Mouse (Mus musculus) gastrocnemius, postnatal 14 days (tissue): Measurements from ENCODE around the gene Olfr1494. TPM values are rescaled to one million over a fixed set of nuclear protein-coding genes. Genes with fewer than 3 reads are reported as not detected.

ENCODE experiments used
- DNase-seq: peaks from one replicate; pipeline ENCODE4 v3.0.0; 2021; ENCODE audit warnings: mixed read lengths
- intact Hi-C: fragments of 180-260 bp; cut with DNase I; formaldehyde crosslinking; loops from one replicate; pipeline ENCODE4 v1.15.1; 2025; ENCODE audit warnings: low total_unique reads
- long read RNA-seq, 2 experiments: library from polyadenylated mRNA; stranded (forward); transcript quantifications; one replicate each; pipeline ENCODE4 v2.0.0; 2021
- total RNA-seq, 2 experiments: library from RNA; stranded (reverse); gene quantifications; 2 replicates each; pipeline ENCODE4 v1.2.3; 2021

The Olfr1494 gene
- not detected for total RNA-seq
- long read RNA-seq, experiment 1: 0 reads
- long read RNA-seq, experiment 2: 0 reads

DNA sequence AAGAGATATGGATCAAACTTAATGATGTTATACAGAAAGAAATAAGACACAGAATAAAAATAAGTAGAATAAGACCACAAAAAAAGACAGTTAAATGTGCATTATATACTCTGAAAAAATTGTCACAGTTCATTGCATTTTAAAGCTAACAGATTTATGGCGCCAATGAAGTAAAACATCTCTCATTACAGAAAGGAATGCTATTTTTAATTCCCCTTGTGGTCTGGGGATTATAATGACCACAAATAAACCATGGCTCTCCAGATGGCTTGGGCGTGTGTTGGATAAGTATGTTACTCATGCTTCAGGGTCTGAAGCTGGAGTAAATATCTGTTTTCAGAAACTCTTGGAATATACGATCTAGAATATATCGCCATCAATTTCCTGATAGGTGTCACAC lies at the start of gene Olfr1494:
Gene Olfr1494 (plus strand): TSS at position 301 of the 400 bp plus-strand sequence.
- intact Hi-C loops: no loop called here
- DNase-seq: no peak

DNA sequence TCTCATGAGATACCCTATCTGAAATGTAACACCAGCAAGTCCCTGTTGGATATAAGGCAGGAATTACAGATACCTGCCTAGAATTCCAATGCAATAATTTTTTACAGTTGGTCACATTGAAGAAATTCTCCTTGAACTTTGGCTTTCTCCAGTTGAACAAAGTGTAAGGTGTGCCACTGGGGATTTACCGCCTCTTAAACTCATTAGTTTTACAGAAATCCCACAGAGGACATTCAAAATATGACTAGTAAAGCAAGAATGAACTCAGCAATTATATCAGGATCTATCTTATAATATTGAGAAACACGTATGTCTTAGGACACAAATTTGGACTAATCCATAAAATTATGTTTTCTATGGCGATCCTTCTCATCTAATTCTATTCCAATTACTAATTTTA lies 42.6 kb upstream of the Olfr1494 start, which contains the start of gene Olfr1491:
Gene Olfr1491 (plus strand): TSS at position 301 of the 400 bp plus-strand sequence.
- intact Hi-C loops: no loop called here
- no peak for DNase-seq

DNA sequence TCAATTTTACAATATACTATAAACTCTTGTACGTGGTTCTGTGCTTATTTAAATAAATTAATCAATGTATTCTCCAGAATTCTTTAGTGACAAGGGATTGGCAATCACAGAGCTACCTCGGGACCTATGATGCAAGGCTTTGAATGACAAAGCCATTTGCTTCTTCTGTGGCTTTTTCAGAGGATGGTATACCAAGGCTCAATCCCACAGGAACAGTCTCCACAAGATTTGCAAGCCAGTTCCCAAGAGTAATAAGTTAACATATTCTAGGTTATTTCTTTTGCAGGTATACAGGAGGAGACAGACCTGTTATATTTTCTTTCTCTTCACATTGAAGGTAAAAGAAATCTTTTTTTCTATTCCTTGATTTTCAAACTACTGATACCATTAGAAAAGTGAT lies 16.6 kb upstream of the Olfr1494 start, which contains the start of gene Olfr1493-ps1:
Gene Olfr1493-ps1 (plus strand): TSS at position 301 of the 400 bp plus-strand sequence.
- DNase-seq: no peak
- intact Hi-C loops: no loop called here

- DNase-seq: no peak
- intact Hi-C loops: no loop called here
These were observed 9.8 kb downstream of the Olfr1494 start for GRCm38 (mm10) chr19:13749366-13749765.

DNA sequence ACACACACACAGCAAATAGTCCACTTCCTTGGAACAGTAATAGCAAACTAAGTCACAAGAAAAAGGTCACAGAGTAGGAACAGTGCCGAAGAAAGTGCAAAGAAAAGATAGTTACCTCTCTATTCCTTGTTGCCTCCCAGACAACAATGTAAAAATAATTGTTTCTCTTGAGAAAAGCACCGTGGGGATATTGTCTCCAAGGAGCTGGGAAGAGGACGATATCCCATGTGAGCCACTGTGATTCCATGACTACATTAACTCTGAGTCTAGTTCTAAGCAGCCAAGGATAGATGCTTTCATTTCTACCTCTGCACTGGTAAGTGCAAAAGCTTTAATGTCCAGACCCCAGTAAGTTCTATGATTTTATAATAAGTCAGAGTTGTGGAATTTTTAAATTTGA lies 24.8 kb downstream of the Olfr1494 start, which contains the start of gene Olfr1495:
Gene Olfr1495 (plus strand): TSS at position 301 of the 400 bp plus-strand sequence.
- no peak for DNase-seq
- intact Hi-C loops: no loop called here

GRCm38 (mm10) chr19:13768565-13769276 lies 29.2 kb downstream of the Olfr1494 start:
- no peak for DNase-seq
- intact Hi-C loops: no loop called here

DNA sequence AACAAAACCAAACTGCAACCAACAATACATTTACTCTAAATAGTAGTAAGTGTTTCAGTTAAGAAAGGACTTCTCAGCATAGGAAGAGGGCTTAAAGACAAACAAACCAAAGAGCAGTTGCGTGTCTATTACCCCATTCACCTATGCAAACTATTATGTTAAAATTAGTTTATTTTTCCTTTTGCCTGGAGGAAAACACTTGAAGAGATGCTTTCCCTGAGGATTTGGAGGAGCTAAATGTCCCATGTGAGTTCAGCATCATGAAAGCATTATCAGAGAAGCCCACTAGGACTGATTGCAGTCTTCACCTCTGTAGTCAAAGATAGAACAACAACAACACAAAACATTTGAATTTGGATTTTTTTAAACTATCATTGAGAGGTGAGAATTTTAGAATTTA lies 38.0 kb downstream of the Olfr1494 start, which contains the start of gene Olfr1496:
Gene Olfr1496 (plus strand): TSS at position 301 of the 400 bp plus-strand sequence.
- intact Hi-C loops: no loop called here
- DNase-seq: no peak

- intact Hi-C loops: no loop called here
- DNase-seq: no peak
These were observed 58.6 kb downstream of the Olfr1494 start, which contains the start of gene Olfr1497 for GRCm38 (mm10) chr19:13798102-13798501. TSS of gene Olfr1497 (minus strand) at chr19:13798202.

Other genes with a start within 250 kb of the Olfr1494 start
- not detected for gene Olfr1477, start 239.2 kb upstream of the Olfr1494 start, total RNA-seq
- gene Olfr1480, start 211.8 kb upstream of the Olfr1494 start, total RNA-seq: not detected
- not detected for gene Olfr1484, start 156.2 kb upstream of the Olfr1494 start, total RNA-seq
- not detected for gene Olfr1487, start 122.4 kb upstream of the Olfr1494 start, total RNA-seq
- not detected for gene Olfr1489, start 108.1 kb upstream of the Olfr1494 start, total RNA-seq
- not detected for gene Olfr1490, start 88.6 kb upstream of the Olfr1494 start, total RNA-seq
- gene Olfr1491, start 42.5 kb upstream of the Olfr1494 start, total RNA-seq: not detected
- gene Olfr1493-ps1, start 16.4 kb upstream of the Olfr1494 start, total RNA-seq: not detected
- not detected for gene Olfr1495, start 24.9 kb downstream of the Olfr1494 start, total RNA-seq
- gene Olfr1496, start 38.1 kb downstream of the Olfr1494 start, total RNA-seq: not detected
- gene Olfr1497, start 58.5 kb downstream of the Olfr1494 start, total RNA-seq: not detected
- gene Olfr1499, start 79.7 kb downstream of the Olfr1494 start, total RNA-seq: not detected
- not detected for gene Olfr1500, start 90.8 kb downstream of the Olfr1494 start, total RNA-seq
- not detected for gene Olfr1501, start 111.0 kb downstream of the Olfr1494 start, total RNA-seq
- gene Olfr1502, start 122.1 kb downstream of the Olfr1494 start, total RNA-seq: not detected
- gene Olfr1504, start 158.2 kb downstream of the Olfr1494 start, total RNA-seq: not detected
- not detected for gene Olfr1505, start 173.8 kb downstream of the Olfr1494 start, total RNA-seq